Mouse (Mus musculus): ENCODE results near the gene Fut8. TPM values are rescaled to one million over a fixed set of nuclear protein-coding genes. Genes with fewer than 3 reads are reported as not detected.

Fut8 gene
- polyA plus RNA-seq, 1 experiment from 2014 or later = 7.1 TPM

DNA sequence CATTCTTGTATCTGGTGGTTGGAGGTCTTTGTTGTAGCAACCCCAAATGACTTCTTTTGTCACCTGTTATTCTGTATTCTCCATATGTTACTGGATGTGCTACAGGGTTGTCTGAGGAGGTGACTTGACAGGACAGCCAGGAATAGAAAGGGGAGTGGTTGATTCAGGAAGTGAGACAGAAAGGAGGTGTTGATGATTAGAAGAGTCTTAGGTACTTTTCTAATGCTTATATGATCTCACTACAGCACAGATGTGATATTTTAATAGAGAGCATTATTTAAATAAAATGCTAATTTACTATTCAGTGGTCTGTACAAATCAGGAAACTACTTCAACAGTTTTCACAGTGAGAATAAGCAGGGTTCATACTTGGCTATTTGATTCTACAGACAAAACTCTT is 71.6 kb downstream of the Fut8 start:
- no peak for ATAC-seq (ENCODE audit: low read depth)

DNA sequence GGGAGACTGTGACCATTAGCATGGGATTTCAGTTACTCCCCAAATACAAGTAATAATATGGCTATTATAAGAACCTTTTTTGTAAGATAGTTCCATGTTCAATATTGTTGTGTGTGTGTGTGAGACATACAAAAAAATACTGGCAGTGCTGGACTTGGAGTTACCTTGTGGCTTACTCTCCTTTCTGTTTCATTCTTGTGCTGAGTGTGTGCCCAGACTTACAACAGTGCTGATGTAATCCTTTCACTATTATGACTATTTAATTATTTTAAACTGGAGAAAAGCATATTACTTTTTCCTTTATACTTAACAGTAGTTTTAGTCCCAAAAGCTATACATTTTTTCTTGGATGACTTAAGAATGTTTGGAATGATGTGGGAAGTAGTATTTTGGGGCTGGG is 75.6 kb downstream of the Fut8 start:
- no peak for ATAC-seq (ENCODE audit: low read depth)

More for the DNA sequence above, 71.6 kb downstream of the Fut8 start:
- no peaks in the 10 kb centered on the region for H3K36me3 ChIP-seq (ENCODE audit: control insufficient read depth, insufficient read depth)
- H3K27ac ChIP-seq (ENCODE audit: low read length) = no peak overlapping the region
- H3K4me1 ChIP-seq (ENCODE audit: control insufficient read depth, low read depth, low read length) = no peaks in the 10 kb centered on the region
- no peaks in the 10 kb centered on the region for H3K9me3 ChIP-seq (replicated peaks; ENCODE audit: control insufficient read depth, low read length)
- no peaks in the 10 kb centered on the region for H3K27me3 ChIP-seq (ENCODE audit: control insufficient read depth, insufficient read depth, low read depth, low read length)
- H3K4me2 ChIP-seq (ENCODE audit: low read depth, low read length) = no peak overlapping the region
- no peak overlapping the region for H3K9ac ChIP-seq (ENCODE audit: low read depth, low read length)
- H3K4me3 ChIP-seq (ENCODE audit: low read depth, low read length) = no peak overlapping the region

DNA sequence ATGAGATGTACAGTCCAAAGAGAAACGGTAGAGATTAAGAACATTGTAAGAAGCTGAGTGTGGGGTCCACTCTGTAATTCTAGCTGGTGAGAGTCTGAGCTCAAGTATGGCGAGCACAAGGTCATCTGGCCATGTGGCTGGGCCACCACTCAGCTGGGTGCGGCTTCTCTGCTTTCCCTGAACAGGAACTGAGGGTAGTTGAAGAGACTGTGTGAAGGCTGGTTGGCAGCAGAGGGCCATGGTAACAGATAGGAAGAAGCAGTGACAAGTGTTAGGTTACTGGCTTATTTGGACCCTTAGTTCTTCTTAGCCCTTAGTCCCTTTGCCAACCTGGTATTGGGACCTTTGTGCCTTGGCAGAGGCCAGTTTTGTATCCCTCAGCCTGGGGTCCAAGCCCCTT is 86.2 kb downstream of the Fut8 start:
- Histone ChIP-seq H3K27ac (ENCODE audit: low read length) (no peak overlapping the region), H3K4me1 (ENCODE audit: control insufficient read depth, low read depth, low read length) (no peaks in the 10 kb centered on the region), H3K27me3 (ENCODE audit: control insufficient read depth, insufficient read depth, low read depth, low read length) (no peaks in the 10 kb centered on the region), H3K9me3 (replicated peaks; ENCODE audit: control insufficient read depth, low read length) (no peaks in the 10 kb centered on the region), H3K4me2 (ENCODE audit: low read depth, low read length) (no peak overlapping the region), H3K4me3 (ENCODE audit: low read depth, low read length) (no peak overlapping the region), H3K9ac (ENCODE audit: low read depth, low read length) (no peak overlapping the region), H3K36me3 (ENCODE audit: control insufficient read depth, insufficient read depth) (no peaks in the 10 kb centered on the region)
- 39% methylated on average over 3 of the region's 3 CpGs for WGBS (ENCODE audit: insufficient replicate concordance)
- no peak for ATAC-seq (ENCODE audit: low read depth)

More for the DNA sequence above, 75.6 kb downstream of the Fut8 start:
- Histone ChIP-seq H3K9ac (ENCODE audit: low read depth, low read length) (no peak overlapping the region), H3K36me3 (ENCODE audit: control insufficient read depth, insufficient read depth) (no peaks in the 10 kb centered on the region), H3K9me3 (replicated peaks; ENCODE audit: control insufficient read depth, low read length) (no peaks in the 10 kb centered on the region), H3K27me3 (ENCODE audit: control insufficient read depth, insufficient read depth, low read depth, low read length) (no peaks in the 10 kb centered on the region), H3K4me1 (ENCODE audit: control insufficient read depth, low read depth, low read length) (no peaks in the 10 kb centered on the region), H3K4me3 (ENCODE audit: low read depth, low read length) (no peak overlapping the region), H3K27ac (ENCODE audit: low read length) (no peak overlapping the region), H3K4me2 (ENCODE audit: low read depth, low read length) (no peak overlapping the region)

GRCm38 (mm10) chr12:77346521-77346920 is 108.6 kb downstream of the Fut8 start:
- no peak for ATAC-seq (ENCODE audit: low read depth)
- no peaks in the 10 kb centered on the region for H3K9me3 ChIP-seq (replicated peaks; ENCODE audit: control insufficient read depth, low read length)
- WGBS (ENCODE audit: insufficient replicate concordance) = 59% methylated on average over 1 of the region's 1 CpGs
- no peaks in the 10 kb centered on the region for H3K27me3 ChIP-seq (ENCODE audit: control insufficient read depth, insufficient read depth, low read depth, low read length)
- H3K4me1 ChIP-seq (ENCODE audit: control insufficient read depth, low read depth, low read length) = no peaks in the 10 kb centered on the region
- H3K27ac ChIP-seq (ENCODE audit: low read length) = no peak overlapping the region
- H3K4me2 ChIP-seq (ENCODE audit: low read depth, low read length) = no peak overlapping the region
- H3K9ac ChIP-seq (ENCODE audit: low read depth, low read length) = no peak overlapping the region
- H3K4me3 ChIP-seq (ENCODE audit: low read depth, low read length) = no peak overlapping the region
- H3K36me3 ChIP-seq (ENCODE audit: control insufficient read depth, insufficient read depth) = no peaks in the 10 kb centered on the region

DNA sequence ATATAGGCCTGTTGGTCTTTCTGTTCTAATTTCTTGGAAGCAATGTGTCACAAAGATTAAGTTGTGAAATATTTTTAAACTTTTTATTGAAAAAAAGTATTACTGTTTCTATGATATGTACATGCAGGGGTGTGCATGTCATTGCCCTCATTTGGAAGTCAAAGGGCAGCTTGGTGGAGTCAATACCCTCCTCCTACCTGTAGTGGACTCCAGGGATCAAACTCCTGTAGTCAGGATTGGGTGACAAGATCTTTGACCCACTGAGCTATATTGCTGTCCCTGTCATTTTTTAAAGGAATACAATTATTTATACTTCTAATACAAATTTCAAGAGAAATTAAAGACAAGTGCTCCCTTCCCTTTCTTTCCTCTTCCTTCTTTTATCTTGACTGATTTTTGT is 111.6 kb downstream of the Fut8 start:
- no peaks in the 10 kb centered on the region for H3K9me3 ChIP-seq (replicated peaks; ENCODE audit: control insufficient read depth, low read length)
- no peak overlapping the region for H3K4me3 ChIP-seq (ENCODE audit: low read depth, low read length)
- no peak overlapping the region for H3K27ac ChIP-seq (ENCODE audit: low read length)
- H3K27me3 ChIP-seq (ENCODE audit: control insufficient read depth, insufficient read depth, low read depth, low read length) = no peaks in the 10 kb centered on the region
- no peaks in the 10 kb centered on the region for H3K4me1 ChIP-seq (ENCODE audit: control insufficient read depth, low read depth, low read length)
- ATAC-seq (ENCODE audit: low read depth) = no peak
- no peak overlapping the region for H3K4me2 ChIP-seq (ENCODE audit: low read depth, low read length)
- H3K9ac ChIP-seq (ENCODE audit: low read depth, low read length) = no peak overlapping the region
- H3K36me3 ChIP-seq (ENCODE audit: control insufficient read depth, insufficient read depth) = no peaks in the 10 kb centered on the region

DNA sequence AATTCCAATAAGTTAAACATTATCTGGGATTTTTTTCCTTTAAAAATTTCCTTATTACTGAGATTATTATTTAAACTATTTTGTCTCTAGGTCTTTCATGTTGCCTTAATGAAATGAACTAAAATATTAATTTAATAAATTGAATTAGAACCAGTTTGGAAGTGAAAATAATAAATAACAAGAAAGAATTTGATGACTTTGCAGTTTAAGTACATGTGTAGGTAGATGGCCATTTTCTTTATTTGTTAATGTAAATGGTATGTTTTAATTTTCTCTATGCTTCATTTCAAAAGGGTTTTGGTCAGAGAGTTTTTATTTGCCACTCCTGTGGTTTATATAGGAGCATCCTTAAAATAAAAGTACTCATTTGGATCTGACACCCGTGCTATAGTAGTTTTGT is 177.8 kb downstream of the Fut8 start:
- H3K36me3 ChIP-seq (ENCODE audit: control insufficient read depth, insufficient read depth) = no peaks in the 10 kb centered on the region
- no peaks in the 10 kb centered on the region for H3K9me3 ChIP-seq (replicated peaks; ENCODE audit: control insufficient read depth, low read length)
- H3K27ac ChIP-seq (ENCODE audit: low read length) = no peak overlapping the region
- no peaks in the 10 kb centered on the region for H3K27me3 ChIP-seq (ENCODE audit: control insufficient read depth, insufficient read depth, low read depth, low read length)
- H3K4me1 ChIP-seq (ENCODE audit: control insufficient read depth, low read depth, low read length) = no peaks in the 10 kb centered on the region
- ATAC-seq (ENCODE audit: low read depth) = no peak
- WGBS (ENCODE audit: insufficient replicate concordance) = 80% methylated on average over 1 of the region's 1 CpGs
- no peak overlapping the region for H3K4me3 ChIP-seq (ENCODE audit: low read depth, low read length)
- H3K9ac ChIP-seq (ENCODE audit: low read depth, low read length) = no peak overlapping the region
- H3K4me2 ChIP-seq (ENCODE audit: low read depth, low read length) = no peak overlapping the region

DNA sequence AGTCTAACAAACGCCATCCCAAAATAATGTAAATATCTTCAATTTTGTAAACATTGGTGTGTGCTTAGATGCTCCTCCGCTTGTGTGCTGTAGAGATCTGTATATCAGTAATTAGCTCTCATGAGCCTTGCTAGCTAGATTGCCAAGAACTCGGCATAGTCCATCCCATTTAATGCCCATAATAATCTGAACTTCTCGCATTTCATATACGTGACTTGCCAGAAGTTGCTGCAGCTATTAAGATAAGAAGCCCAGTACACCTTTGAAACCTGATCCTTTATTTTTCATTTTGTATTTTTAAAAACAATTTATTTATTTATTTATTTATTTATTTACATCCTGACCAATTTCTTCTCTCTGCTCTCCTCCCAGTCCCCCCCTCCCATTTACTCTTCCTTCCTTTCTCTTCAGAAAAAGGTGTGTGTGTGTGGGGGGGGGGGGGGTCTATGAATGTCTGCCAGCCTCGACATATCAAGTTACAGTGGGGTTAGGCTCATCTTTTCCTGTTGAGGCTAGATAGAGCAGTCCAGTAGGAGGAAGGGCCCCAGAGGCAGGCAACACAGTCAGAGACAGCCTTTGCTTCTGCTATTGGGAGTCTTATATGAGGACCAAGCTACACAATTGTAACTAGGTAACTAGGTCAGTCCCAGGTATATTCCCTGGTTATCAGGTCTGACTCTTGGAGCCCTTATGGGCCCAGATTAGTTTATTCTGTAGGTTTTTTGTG is 183.9 kb downstream of the Fut8 start:
- H3K27me3 ChIP-seq (ENCODE audit: control insufficient read depth, insufficient read depth, low read depth, low read length) = no peaks in the 10 kb centered on the region
- 71% methylated on average over 6 of the region's 6 CpGs for WGBS (ENCODE audit: insufficient replicate concordance)
- no peak for ATAC-seq (ENCODE audit: low read depth)

DNA sequence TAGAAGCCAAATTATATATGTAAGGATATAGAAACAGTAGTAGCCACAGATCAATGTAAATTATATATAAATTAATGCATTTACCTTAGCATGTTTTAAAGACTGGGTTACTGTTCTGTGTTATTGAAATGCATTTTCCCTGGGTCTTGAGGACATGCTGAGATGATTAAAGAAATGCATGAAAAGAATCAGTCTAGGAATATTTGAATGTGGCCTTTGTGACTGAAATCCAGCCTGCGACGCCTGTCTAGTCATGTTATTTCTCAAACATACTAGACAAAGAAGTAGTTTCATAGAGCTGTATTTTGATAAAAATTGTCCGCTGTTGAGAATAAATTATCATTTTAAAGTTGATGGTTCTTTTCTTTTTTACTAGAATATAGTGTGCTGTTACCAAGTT is 188.2 kb downstream of the Fut8 start:
- WGBS (ENCODE audit: insufficient replicate concordance) = 82% methylated on average over 3 of the region's 3 CpGs
- ATAC-seq (ENCODE audit: low read depth) = no peak
- Histone ChIP-seq H3K4me2 (ENCODE audit: low read depth, low read length) (no peak overlapping the region), H3K27me3 (ENCODE audit: control insufficient read depth, insufficient read depth, low read depth, low read length) (no peaks in the 10 kb centered on the region), H3K36me3 (ENCODE audit: control insufficient read depth, insufficient read depth) (no peaks in the 10 kb centered on the region), H3K9me3 (replicated peaks; ENCODE audit: control insufficient read depth, low read length) (no peaks in the 10 kb centered on the region), H3K27ac (ENCODE audit: low read length) (no peak overlapping the region), H3K4me1 (ENCODE audit: control insufficient read depth, low read depth, low read length) (no peaks in the 10 kb centered on the region), H3K9ac (ENCODE audit: low read depth, low read length) (no peak overlapping the region), H3K4me3 (ENCODE audit: low read depth, low read length) (no peak overlapping the region)

More for the DNA sequence above, 183.9 kb downstream of the Fut8 start:
- H3K9ac ChIP-seq (ENCODE audit: low read depth, low read length) = no peak overlapping the region
- H3K9me3 ChIP-seq (replicated peaks; ENCODE audit: control insufficient read depth, low read length) = no peaks in the 10 kb centered on the region
- H3K4me2 ChIP-seq (ENCODE audit: low read depth, low read length) = no peak overlapping the region
- no peaks in the 10 kb centered on the region for H3K4me1 ChIP-seq (ENCODE audit: control insufficient read depth, low read depth, low read length)
- no peak overlapping the region for H3K27ac ChIP-seq (ENCODE audit: low read length)
- H3K4me3 ChIP-seq (ENCODE audit: low read depth, low read length) = no peak overlapping the region
- no peaks in the 10 kb centered on the region for H3K36me3 ChIP-seq (ENCODE audit: control insufficient read depth, insufficient read depth)

DNA sequence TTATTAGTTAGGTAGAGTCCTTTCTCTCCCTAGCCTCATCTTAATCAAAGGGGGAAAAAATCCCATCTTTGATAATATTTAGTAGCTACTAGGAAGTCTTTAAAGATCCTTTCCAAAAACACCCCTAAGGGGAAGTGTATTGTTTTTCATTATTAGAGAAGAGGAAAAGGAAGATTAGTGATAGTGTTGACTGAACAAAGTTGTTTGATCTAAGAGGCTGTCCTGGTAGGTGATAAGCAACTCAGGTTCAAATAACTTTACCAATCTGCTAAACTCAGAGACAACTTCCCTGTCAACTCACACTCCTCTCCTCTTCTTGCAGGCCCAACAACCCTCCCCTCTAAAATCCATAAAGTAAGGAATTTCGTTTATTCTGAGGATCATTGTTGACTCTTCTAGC is 190.2 kb downstream of the Fut8 start:
- no peaks in the 10 kb centered on the region for H3K9me3 ChIP-seq (replicated peaks; ENCODE audit: control insufficient read depth, low read length)
- no peak overlapping the region for H3K9ac ChIP-seq (ENCODE audit: low read depth, low read length)
- WGBS (ENCODE audit: insufficient replicate concordance) = 42% methylated on average over 1 of the region's 1 CpGs
- H3K4me1 ChIP-seq (ENCODE audit: control insufficient read depth, low read depth, low read length) = no peaks in the 10 kb centered on the region
- H3K36me3 ChIP-seq (ENCODE audit: control insufficient read depth, insufficient read depth) = no peaks in the 10 kb centered on the region
- H3K4me2 ChIP-seq (ENCODE audit: low read depth, low read length) = no peak overlapping the region
- no peak overlapping the region for H3K27ac ChIP-seq (ENCODE audit: low read length)
- no peak overlapping the region for H3K4me3 ChIP-seq (ENCODE audit: low read depth, low read length)
- ATAC-seq (ENCODE audit: low read depth) = no peak
- H3K27me3 ChIP-seq (ENCODE audit: control insufficient read depth, insufficient read depth, low read depth, low read length) = no peaks in the 10 kb centered on the region

Data from liver, embryonic 16.5 days (tissue).